Mouse (Mus musculus) E14TG2a.4 (cell line): Measurements from ENCODE around the gene Olfr222.

Experiments used
- CTCF ChIP-seq: conservative IDR thresholded peaks from 2 replicates; pipeline ENCODE4 v1.5.1; 2014; ENCODE audit warnings: low read length
- POU5F1 ChIP-seq: IDR thresholded peaks from 2 replicates; pipeline ENCODE4 v1.6.1; 2014; ENCODE audit warnings: low read length, borderline replicate concordance

- no peak for TF ChIP-seq CTCF
- TF ChIP-seq POU5F1 = no peak
Measured at GRCm38 (mm10) chr11:59599211-59599610, 23.2 kb upstream of the Olfr222 start.
